Mouse (Mus musculus) hindbrain, embryonic 14.5 days (tissue): Measurements from ENCODE around the gene Ephb2. TPM values are rescaled to one million over a fixed set of nuclear protein-coding genes. Genes with fewer than 3 reads are reported as not detected.

ENCODE experiments used
- ATAC-seq: fragments of 200-750 bp; cut with Nextera tagmentation; 2 replicates; pipeline ENCODE4 v1.8.0; 2017; ENCODE audit warnings: moderate number of reproducible peaks, mild to moderate bottlenecking, moderate TSS enrichment, moderate library complexity; ENCODE audit not compliant: low FRiP score
- DNase-seq: peaks from one replicate; pipeline ENCODE4 v3.0.0-alpha.2; 2015; ENCODE audit warnings: low spot score
- H3K27ac ChIP-seq: fragments of 300-500 bp; sonication (generic); 2 replicates; pipeline ENCODE4 v1.5.1; 2014; ENCODE audit warnings: mild to moderate bottlenecking, moderate library complexity
- H3K27me3 ChIP-seq: fragments of 300-500 bp; sonication (generic); 2 replicates; pipeline ENCODE4 v1.6.1; 2014; ENCODE audit warnings: mild to moderate bottlenecking, low read length, mixed read lengths; ENCODE audit not compliant: control insufficient read depth, insufficient read depth
- H3K36me3 ChIP-seq: fragments of 300-500 bp; sonication (generic); replicated peaks from 2 replicates; pipeline ENCODE4 v1.6.1; 2014; ENCODE audit not compliant: control insufficient read depth, insufficient read depth
- H3K4me1 ChIP-seq: fragments of 300-500 bp; sonication (generic); replicated peaks from 2 replicates; pipeline ENCODE4 v1.6.1; 2014; ENCODE audit warnings: antibody characterized with exemption, low read length, mixed read lengths; ENCODE audit not compliant: control insufficient read depth, insufficient read depth
- H3K4me2 ChIP-seq: fragments of 300-500 bp; sonication (generic); replicated peaks from 2 replicates; pipeline ENCODE4 v1.6.1; 2014; ENCODE audit warnings: mild to moderate bottlenecking, moderate library complexity
- H3K4me3 ChIP-seq: fragments of 300-500 bp; sonication (generic); replicated peaks from 2 replicates; pipeline ENCODE4 v1.5.1; 2014; ENCODE audit warnings: mild to moderate bottlenecking, low read length
- H3K9ac ChIP-seq: fragments of 300-500 bp; sonication (generic); 2 replicates; pipeline ENCODE4 v1.6.1; 2014
- H3K9me3 ChIP-seq: fragments of 300-500 bp; sonication (generic); 2 replicates; pipeline ENCODE4 v1.6.1; 2016; ENCODE audit warnings: low read length; ENCODE audit not compliant: control insufficient read depth
- WGBS: fragments of 180-500 bp; shearing (Covaris S2); extraction: QIAGEN DNeasy Blood & Tissue Kit; methylation state at CpG from one replicate; pipeline ENCODE4 v1.1.7; 2014; 5-methylcytosine and 5-hydroxymethylcytosine counted together
- polyA plus RNA-seq: library from polyadenylated mRNA; unstranded; fragments of >200 nt; fragmentation: Nextera tagmentation; extraction: Ambion mirVana; gene quantifications from 2 replicates; pipeline ENCODE4 v1.2.1, GENCODE M21; 2014

Gene Ephb2
- polyA plus RNA-seq, 1 experiment from 2014 or later = 28.1 TPM

DNA sequence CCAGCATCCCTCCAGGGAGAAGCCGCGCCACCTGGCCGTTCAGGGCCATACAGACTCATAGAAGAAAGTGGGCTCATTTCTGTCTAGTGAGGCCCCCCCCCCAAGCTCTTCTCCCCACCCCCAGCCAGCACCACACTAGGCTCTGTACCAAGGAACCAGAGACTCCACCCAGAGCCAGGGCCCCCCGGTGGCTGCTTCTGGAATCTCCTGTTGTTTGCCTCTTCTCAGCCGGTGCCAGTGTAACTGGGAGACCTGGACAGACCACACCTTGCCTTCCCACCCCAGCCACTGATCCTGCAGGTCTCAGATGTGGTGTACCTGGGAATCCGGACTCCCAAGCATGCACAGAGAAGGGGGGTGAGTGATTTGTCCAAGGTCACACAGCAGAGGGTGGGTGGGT lies 151.3 kb downstream of the Ephb2 start:
- Histone ChIP-seq H3K9me3 (no peaks in the 10 kb centered on the region), H3K4me3 (no peak overlapping the region), H3K27me3 (no peaks in the 10 kb centered on the region), H3K4me2 (no peak overlapping the region), H3K4me1 (peaks cover 6% of the 10 kb centered on the region; the same call in 1 of the 2 replicates), H3K9ac (no peak overlapping the region), H3K27ac (no peak overlapping the region), H3K36me3 (peaks cover 11% of the 10 kb centered on the region)
- DNase-seq = no peak
- 80% methylated on average over 6 of the region's 6 CpGs for WGBS
- ATAC-seq = no peak

DNA sequence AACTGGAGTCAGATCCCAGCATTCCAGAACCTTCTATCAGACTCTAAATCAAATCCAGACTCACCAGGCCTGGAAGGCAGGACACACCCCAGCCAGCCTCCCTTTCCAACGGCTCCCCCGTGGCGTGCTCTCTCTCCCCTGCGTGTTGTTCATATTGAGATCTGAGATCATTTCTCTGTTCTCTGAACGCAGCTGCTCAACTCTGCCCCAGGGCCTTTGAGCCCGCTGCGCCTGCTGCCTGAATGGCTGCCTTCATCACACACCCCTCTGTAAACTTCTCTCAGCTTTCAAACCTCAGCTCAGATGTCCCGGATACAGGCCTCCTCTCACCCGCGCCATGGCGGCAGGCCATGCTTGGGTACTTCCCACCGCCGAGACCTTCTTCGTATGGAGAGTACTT lies 155.1 kb downstream of the Ephb2 start:
- no peak overlapping the region for H3K4me2 ChIP-seq
- no peaks in the 10 kb centered on the region for H3K27me3 ChIP-seq
- ATAC-seq = no peak
- no peaks in the 10 kb centered on the region for H3K9me3 ChIP-seq
- peaks cover 6% of the 10 kb centered on the region; the same call in 1 of the 2 replicates for H3K4me1 ChIP-seq
- H3K36me3 ChIP-seq = peaks cover 14% of the 10 kb centered on the region
- no peak overlapping the region for H3K27ac ChIP-seq
- no peak overlapping the region for H3K9ac ChIP-seq
- no peak overlapping the region for H3K4me3 ChIP-seq
- no peak for DNase-seq
- WGBS = 71% methylated on average over 14 of the region's 14 CpGs

DNA sequence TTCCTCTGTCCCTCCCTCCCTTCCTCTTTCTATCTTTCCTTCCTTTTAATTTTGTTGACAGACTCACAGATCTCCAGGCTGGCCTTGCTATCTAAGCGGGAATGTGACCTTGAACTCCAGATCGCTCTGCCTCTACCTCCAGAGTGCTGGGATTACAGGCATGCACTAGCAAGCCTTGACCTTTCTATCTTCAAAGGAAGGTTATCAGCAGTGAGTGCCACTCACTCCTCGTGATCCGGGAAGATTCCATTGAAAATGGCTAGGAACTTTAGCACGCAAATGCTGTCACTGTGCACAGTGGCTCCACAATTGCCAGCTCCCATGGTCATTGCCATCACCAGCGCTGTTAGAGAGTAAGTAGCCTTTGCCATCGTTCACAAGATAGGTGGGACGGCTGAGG lies 156.6 kb downstream of the Ephb2 start:
- WGBS = 83% methylated on average over 8 of the region's 8 CpGs
- no peak overlapping the region for H3K9ac ChIP-seq
- peaks cover 28% of the 10 kb centered on the region for H3K36me3 ChIP-seq
- peaks cover 6% of the 10 kb centered on the region; the same call in 1 of the 2 replicates for H3K4me1 ChIP-seq
- H3K9me3 ChIP-seq = no peaks in the 10 kb centered on the region
- DNase-seq (no peak), ATAC-seq (no peak)
- H3K27ac ChIP-seq = no peak overlapping the region
- no peak overlapping the region for H3K4me3 ChIP-seq
- no peak overlapping the region for H3K4me2 ChIP-seq
- H3K27me3 ChIP-seq = no peaks in the 10 kb centered on the region

DNA sequence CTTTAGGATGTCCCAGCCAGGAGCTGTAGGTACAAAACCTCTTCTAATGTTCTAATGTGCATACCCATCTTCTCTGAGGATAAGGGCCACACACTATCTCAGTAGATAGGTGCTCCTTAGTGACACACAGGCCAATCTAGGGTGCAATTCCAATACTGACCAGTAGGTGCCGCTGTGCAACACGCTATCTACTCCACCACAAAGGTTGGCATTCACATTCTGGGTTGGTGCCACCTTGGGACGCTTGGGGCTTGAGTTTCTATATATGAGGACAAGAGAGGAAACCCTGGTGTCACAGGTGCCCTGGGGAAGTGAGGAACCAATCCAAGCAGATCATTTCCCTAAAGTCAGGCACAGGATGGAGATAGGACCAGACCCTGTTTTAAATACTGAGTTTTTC lies 157.3 kb downstream of the Ephb2 start:
- H3K4me1 ChIP-seq = peaks cover 6% of the 10 kb centered on the region; the same call in 1 of the 2 replicates
- H3K27me3 ChIP-seq = no peaks in the 10 kb centered on the region
- no peak overlapping the region for H3K27ac ChIP-seq
- H3K4me2 ChIP-seq = no peak overlapping the region
- H3K36me3 ChIP-seq = peaks cover 32% of the 10 kb centered on the region
- peak; percentile 98 for DNase-seq
- no peaks in the 10 kb centered on the region for H3K9me3 ChIP-seq
- peak; percentile 60 for ATAC-seq
- 2% methylated on average over 3 of the region's 3 CpGs for WGBS
- H3K9ac ChIP-seq = no peak overlapping the region
- H3K4me3 ChIP-seq = no peak overlapping the region

DNA sequence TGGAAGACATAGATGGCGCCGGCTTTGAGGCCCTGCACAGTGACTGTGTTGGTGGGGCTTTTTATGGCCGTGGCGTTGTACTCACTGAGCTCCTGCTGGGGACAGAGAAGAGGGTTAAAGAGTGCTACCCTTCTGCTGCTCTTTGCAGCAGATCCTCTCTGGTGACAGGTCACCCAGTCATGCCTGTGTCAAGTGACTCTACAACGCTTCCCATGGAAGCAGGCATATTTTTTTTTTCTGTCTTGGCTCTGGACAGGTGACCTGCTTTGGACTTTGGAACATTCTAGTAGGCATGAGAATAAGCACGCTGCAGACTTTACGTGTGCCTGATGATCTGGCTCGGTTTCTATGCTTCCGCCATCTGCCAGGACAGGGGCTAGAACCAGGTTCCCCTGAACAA lies 160.3 kb downstream of the Ephb2 start:
- H3K4me2 ChIP-seq = no peak overlapping the region
- H3K27me3 ChIP-seq = no peaks in the 10 kb centered on the region
- H3K4me1 ChIP-seq = no peaks in the 10 kb centered on the region; the same call in 1 of the 2 replicates
- no peak overlapping the region for H3K27ac ChIP-seq
- H3K9me3 ChIP-seq = no peaks in the 10 kb centered on the region
- peaks cover 49% of the 10 kb centered on the region for H3K36me3 ChIP-seq
- 90% methylated on average over 9 of the region's 9 CpGs for WGBS
- no peak overlapping the region for H3K9ac ChIP-seq
- H3K4me3 ChIP-seq = no peak overlapping the region
- no peak for ATAC-seq
- no peak for DNase-seq

DNA sequence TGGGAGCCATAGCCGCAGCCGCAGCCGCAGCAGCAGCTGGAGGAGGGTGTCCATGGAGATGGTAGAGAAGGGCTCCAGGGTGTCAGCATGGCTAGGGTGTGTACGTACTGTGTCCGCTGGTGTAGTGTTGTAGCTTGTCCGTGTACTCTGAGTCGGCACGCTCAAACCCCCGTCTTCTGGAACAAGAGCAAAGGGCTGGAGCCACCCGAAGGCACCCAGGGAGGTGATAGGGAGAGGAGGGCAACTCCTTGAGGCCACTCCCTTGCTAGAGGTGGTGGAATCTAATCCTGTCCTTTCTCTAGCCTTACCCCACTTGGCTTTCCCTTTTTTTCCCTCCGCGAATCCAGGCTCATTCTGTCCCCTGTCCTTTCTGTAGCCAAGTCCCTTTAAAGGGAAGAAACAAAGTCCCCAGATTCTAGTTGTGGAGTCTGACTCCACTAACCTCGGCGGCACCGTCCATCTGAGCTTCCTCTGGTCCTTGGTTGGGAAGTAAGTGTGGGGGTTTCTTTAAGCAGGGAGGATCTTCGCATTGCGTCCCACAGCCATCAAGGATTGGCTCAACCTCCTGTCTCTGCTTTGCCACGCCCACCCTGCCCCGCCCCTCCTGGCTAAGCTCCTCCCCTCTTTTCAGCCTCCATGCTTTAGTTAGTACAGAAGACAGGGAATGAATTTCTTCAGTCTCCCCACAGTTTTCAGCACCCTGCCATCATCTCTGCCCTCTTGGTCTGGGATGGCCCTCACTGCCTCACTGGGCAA lies 163.3 kb downstream of the Ephb2 start:
- H3K4me1 ChIP-seq = no peaks in the 10 kb centered on the region
- H3K4me2 ChIP-seq = no peak overlapping the region
- WGBS = 94% methylated on average over 19 of the region's 19 CpGs
- DNase-seq (no peak), ATAC-seq (no peak)
- H3K36me3 ChIP-seq = peaks cover 69% of the 10 kb centered on the region
- no peak overlapping the region for H3K9ac ChIP-seq
- no peaks in the 10 kb centered on the region for H3K9me3 ChIP-seq
- H3K4me3 ChIP-seq = no peak overlapping the region
- no peak overlapping the region for H3K27ac ChIP-seq
- H3K27me3 ChIP-seq = no peaks in the 10 kb centered on the region

DNA sequence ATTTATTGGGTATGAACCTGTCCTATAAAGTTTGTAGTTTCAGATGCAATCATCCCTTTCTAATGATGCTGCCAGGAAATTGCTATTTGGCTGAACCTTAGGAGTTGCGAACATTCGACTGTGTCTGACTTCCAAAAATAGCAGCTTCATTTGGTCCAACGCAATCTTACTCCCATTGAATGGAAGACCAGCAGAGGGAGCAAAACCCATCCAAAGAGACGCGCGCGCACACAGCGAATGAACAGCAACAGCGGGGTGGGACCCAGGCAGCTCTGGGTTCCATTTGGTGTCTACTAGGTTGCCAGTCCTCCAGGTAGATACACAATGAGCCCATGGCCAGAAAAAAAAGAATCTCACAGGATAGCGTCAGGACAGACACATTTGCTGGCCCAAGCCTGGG lies 168.0 kb downstream of the Ephb2 start:
- no peak for ATAC-seq
- H3K4me2 ChIP-seq = no peak overlapping the region
- 75% methylated on average over 10 of the region's 10 CpGs for WGBS
- H3K9me3 ChIP-seq = no peaks in the 10 kb centered on the region
- H3K27ac ChIP-seq = no peak overlapping the region
- no peak for DNase-seq
- no peak overlapping the region for H3K4me3 ChIP-seq
- H3K27me3 ChIP-seq = no peaks in the 10 kb centered on the region
- no peak overlapping the region for H3K9ac ChIP-seq
- peaks cover 59% of the 10 kb centered on the region for H3K36me3 ChIP-seq
- H3K4me1 ChIP-seq = no peaks in the 10 kb centered on the region

DNA sequence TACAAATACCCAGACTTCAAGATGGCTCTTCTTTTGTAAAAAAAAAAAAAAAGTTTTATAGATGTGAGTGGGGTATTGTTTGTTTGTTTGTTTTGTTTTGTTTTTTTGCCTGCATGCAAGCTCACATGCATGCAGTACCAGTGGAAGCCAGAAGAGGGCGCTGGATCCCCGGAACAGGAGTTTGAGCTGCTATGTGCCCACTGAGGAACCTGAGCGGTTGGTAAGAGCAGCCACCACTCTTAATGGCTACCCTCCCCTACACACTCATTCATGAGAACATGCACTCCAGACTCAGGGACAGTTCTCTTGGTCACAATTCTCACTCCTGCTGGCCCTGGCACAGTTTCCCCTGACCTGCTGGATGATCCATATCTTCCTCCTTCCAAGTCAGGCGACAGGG lies 169.8 kb downstream of the Ephb2 start:
- Histone ChIP-seq H3K4me1 (no peaks in the 10 kb centered on the region), H3K36me3 (peaks cover 48% of the 10 kb centered on the region), H3K9ac (no peak overlapping the region), H3K27me3 (no peaks in the 10 kb centered on the region), H3K9me3 (no peaks in the 10 kb centered on the region), H3K27ac (no peak overlapping the region), H3K4me3 (no peak overlapping the region), H3K4me2 (no peak overlapping the region)
- ATAC-seq = no peak
- no peak for DNase-seq
- 71% methylated on average over 4 of the region's 4 CpGs for WGBS

DNA sequence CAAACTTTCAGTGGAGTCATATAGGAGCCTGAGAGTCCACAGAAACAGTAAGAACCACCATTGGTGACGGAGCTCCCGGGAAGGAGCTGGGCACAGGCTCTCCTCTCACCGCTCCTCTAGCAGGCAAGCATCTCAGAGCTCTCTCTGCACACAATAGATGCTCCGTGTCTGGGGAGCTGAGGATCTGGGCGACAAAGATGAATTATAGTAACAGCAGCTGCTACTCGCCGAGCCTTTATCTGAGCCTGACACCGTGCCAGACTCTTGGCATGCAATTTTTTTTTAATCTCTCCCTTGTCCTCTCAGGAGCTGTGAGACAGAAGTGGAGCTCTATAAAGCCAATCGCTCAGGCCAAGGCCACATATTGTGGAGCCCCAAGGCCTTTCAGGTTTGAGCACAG lies 170.7 kb downstream of the Ephb2 start:
- Histone ChIP-seq H3K4me2 (no peak overlapping the region), H3K4me3 (no peak overlapping the region), H3K36me3 (peaks cover 51% of the 10 kb centered on the region), H3K4me1 (no peaks in the 10 kb centered on the region), H3K9me3 (no peaks in the 10 kb centered on the region), H3K27ac (peak overlapping the region; percentile 59), H3K9ac (no peak overlapping the region), H3K27me3 (no peaks in the 10 kb centered on the region)
- WGBS = 45% methylated on average over 9 of the region's 9 CpGs
- ATAC-seq = peak; percentile 64; the same call in 1 of the 2 replicates
- peak; percentile 59 for DNase-seq
